Mouse (Mus musculus): ENCODE measurements around the gene Gm9747.

GRCm38 (mm10) chr1:82234616-82235015, 1.7 kb downstream of the Gm9747 start:
- no peak for TF ChIP-seq CTCF (IDR thresholded peaks at IDR 0.05; ENCODE audit: low read depth, low read length)
- no peak for TF ChIP-seq POLR2A (IDR thresholded peaks at IDR 0.05; ENCODE audit: extremely low read depth, insufficient read depth, low read length)
